Mouse (Mus musculus) lung, adult 2 months (tissue): Measurements from ENCODE around the gene Sugp2. TPM values are rescaled to one million over a fixed set of nuclear protein-coding genes. Genes with fewer than 3 reads are reported as not detected.

ENCODE experiments used
- DNase-seq: peaks from one replicate; pipeline ENCODE4 v3.0.0; 2022
- H3K4me1 ChIP-seq: fragments of 200-500 bp; 2 replicates; pipeline ENCODE4 v1.6.1; 2011; ENCODE audit warnings: low read length; ENCODE audit not compliant: control insufficient read depth, insufficient read depth
- H3K4me3 ChIP-seq: fragments of 200-500 bp; replicated peaks from 2 replicates; pipeline ENCODE3; 2011; ENCODE audit warnings: low read depth, mild to moderate bottlenecking, control low read depth, low read length; ENCODE audit errors: extremely low read depth
- CTCF ChIP-seq: fragments of 200-500 bp; IDR thresholded peaks from 2 replicates; pipeline ENCODE4 v1.5.1; 2011; ENCODE audit warnings: mild to moderate bottlenecking, low read length, control low read depth; ENCODE audit not compliant: insufficient read depth
- POLR2A ChIP-seq: fragments of 200-500 bp; IDR thresholded peaks from 2 replicates; pipeline ENCODE4 v1.6.1; 2011; ENCODE audit warnings: low read depth, mild to moderate bottlenecking, control low read depth, low read length, borderline replicate concordance; ENCODE audit errors: extremely low read depth
- WGBS: fragments of 180-500 bp; shearing (Covaris S2); methylation state at CpG from one replicate; pipeline ENCODE4 v1.1.7; 2018; 5-methylcytosine and 5-hydroxymethylcytosine counted together
- polyA plus RNA-seq: library from polyadenylated mRNA; depleted of rRNA; stranded (reverse); fragments of >200 nt; gene quantifications from 2 replicates; pipeline ENCODE4 v1.2.3, GENCODE M21; 2012

Gene Sugp2
- polyA plus RNA-seq, 1 experiment = 31.0 TPM

- H3K4me3 ChIP-seq = no peak overlapping the region
- DNase-seq = no peak
- H3K4me1 ChIP-seq = no peaks in the 10 kb centered on the region
- TF ChIP-seq POLR2A = no peak
- WGBS = 63% methylated on average over 5 of the region's 5 CpGs
Observed at GRCm38 (mm10) chr8:70219107-70219684, 14.8 kb upstream of the Sugp2 start.

- Histone ChIP-seq H3K4me1 (no peaks in the 10 kb centered on the region), H3K4me3 (no peak overlapping the region)
- TF ChIP-seq CTCF (no peak), POLR2A (no peak)
- DNase-seq = no peak
- WGBS = 56% methylated on average over 8 of the region's 8 CpGs
Observed at GRCm38 (mm10) chr8:70220236-70220840, 13.7 kb upstream of the Sugp2 start.

- Histone ChIP-seq H3K4me3 (no peak overlapping the region), H3K4me1 (no peaks in the 10 kb centered on the region)
- DNase-seq = no peak
- no peak for TF ChIP-seq CTCF
- no peak for TF ChIP-seq POLR2A
- WGBS = 80% methylated on average over 3 of the region's 3 CpGs
Observed at GRCm38 (mm10) chr8:70220911-70221310, 13.1 kb upstream of the Sugp2 start.

DNA sequence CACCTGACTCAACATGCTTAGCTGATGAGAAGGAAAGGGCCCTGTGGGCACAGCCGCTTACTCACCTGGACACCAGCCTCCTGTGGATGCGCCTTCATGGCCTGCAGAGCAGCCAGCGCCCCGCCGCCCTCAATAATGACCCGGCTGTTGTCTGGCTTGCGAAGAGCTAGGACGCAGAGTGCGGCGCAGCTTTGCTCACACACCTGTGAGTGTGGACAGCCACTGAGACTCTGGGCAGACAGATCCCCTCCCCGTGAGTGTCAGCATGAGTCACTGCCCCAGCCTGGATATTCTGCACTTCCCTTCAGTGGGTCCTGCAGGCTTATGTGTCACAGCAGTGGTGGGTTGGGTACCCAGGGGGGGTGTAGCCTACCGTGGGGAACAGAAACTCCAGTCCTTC, 12.0 kb upstream of the Sugp2 start:
- Histone ChIP-seq H3K4me1 (no peaks in the 10 kb centered on the region), H3K4me3 (no peak overlapping the region)
- no peak for TF ChIP-seq POLR2A
- TF ChIP-seq CTCF = no peak
- 90% methylated on average over 12 of the region's 12 CpGs for WGBS
- no peak for DNase-seq

DNA sequence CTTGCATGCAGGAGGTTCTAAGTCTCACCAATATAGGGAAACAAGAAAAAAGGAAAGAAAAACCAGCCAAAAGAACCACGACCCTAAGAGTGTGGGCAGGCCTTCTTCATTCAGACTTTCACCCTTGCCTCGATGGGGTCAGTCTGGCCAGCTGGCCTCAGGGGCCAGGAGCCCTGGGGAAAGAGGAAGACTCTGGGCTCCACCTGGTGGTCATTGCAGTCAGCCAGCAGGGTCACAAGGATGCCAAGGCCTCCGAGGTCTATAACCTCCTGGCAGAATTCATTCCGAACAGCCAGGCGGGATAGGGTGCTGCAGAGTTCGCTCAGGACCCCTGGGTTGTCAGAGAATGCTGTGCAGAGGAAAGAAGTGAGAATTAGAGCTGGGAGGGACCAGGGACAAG, 10.7 kb upstream of the Sugp2 start:
- Histone ChIP-seq H3K4me3 (no peak overlapping the region), H3K4me1 (no peaks in the 10 kb centered on the region)
- DNase-seq = peak; percentile 40
- whole genome bisulfite sequencing = 45% methylated on average over 6 of the region's 6 CpGs
- TF ChIP-seq CTCF = peak; percentile 68
- TF ChIP-seq POLR2A = no peak

DNA sequence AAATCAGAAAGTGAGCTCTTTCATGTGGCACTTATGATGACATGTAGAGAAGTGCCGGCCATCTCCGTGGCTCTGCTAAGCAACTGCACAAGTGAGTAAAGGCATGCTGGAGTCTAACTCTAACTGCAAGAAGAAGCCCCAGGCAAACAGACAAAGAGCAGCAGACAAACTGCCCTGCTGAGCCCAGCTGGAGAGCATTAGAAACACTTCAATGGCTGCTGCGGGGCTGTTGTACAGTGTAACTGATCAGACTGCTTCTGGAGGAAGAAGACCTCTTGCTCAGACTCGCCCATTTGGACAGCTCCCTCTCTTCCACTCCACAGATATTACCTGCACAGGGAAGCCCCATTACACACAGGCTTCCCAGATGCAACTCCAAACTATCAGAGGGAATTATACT, 6.0 kb upstream of the Sugp2 start:
- no peak for DNase-seq
- TF ChIP-seq CTCF (no peak), POLR2A (no peak)
- WGBS = 74% methylated on average over 4 of the region's 4 CpGs
- H3K4me3 ChIP-seq = no peak overlapping the region
- no peaks in the 10 kb centered on the region for H3K4me1 ChIP-seq

GRCm38 (mm10) chr8:70230837-70231236, 3.2 kb upstream of the Sugp2 start:
- DNase-seq = no peak
- Histone ChIP-seq H3K4me3 (no peak overlapping the region), H3K4me1 (peaks cover 7% of the 10 kb centered on the region)
- TF ChIP-seq CTCF = no peak
- TF ChIP-seq POLR2A = no peak
- 93% methylated on average over 9 of the region's 9 CpGs for WGBS

DNA sequence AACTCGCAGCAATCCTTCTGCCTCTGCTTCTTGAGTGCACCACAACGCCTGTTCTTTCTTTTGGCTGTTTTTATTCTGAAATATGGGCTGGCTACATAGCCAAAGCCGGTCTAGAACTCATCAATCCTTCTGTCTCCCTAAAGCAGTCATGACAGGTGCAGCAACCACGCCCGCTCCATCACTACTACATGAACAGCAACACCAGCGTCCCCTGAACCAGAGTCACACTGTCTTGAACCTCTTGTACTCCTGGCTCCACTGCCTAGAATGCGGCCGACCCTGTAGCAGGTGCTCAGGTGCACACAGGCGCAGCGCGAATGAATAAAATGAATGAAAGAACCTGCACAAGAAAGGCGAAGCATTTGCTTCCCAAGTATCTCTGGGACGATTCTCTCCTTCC, 420 bp upstream of the Sugp2 start:
- H3K4me1 ChIP-seq = peaks cover 7% of the 10 kb centered on the region
- 6% methylated on average over 13 of the region's 13 CpGs for WGBS
- peak overlapping the region; percentile 86 for H3K4me3 ChIP-seq
- TF ChIP-seq CTCF (no peak), POLR2A (no peak)
- no peak for DNase-seq

GRCm38 (mm10) chr8:70234781-70235128, 729 bp downstream of the Sugp2 start:
- under 1% methylated on average over 15 of the region's 15 CpGs for WGBS
- TF ChIP-seq CTCF = no peak
- TF ChIP-seq POLR2A = no peak
- peaks cover 7% of the 10 kb centered on the region for H3K4me1 ChIP-seq
- DNase-seq = no peak
- H3K4me3 ChIP-seq = peak overlapping the region; percentile 71

GRCm38 (mm10) chr8:70237842-70238241, 3.8 kb downstream of the Sugp2 start:
- WGBS = 65% methylated on average over 2 of the region's 2 CpGs
- H3K4me3 ChIP-seq = no peak overlapping the region
- DNase-seq = no peak

More at GRCm38 (mm10) chr8:70237842-70238241, 3.8 kb downstream of the Sugp2 start:
- peaks cover 7% of the 10 kb centered on the region for H3K4me1 ChIP-seq
- TF ChIP-seq POLR2A = no peak
- no peak for TF ChIP-seq CTCF
